Mouse (Mus musculus) bone marrow macrophage, adult 2 months (primary cell): ENCODE results near the gene Nell1. TPM values are rescaled to one million over a fixed set of nuclear protein-coding genes. Genes with fewer than 3 reads are reported as not detected.

Experiments
- H3K27ac ChIP-seq: 2 replicates; pipeline ENCODE4 v1.5.1; 2012; ENCODE audit warnings: low read depth, low read length; ENCODE audit not compliant: insufficient read depth
- H3K4me1 ChIP-seq: 2 replicates; pipeline ENCODE4 v1.6.1; 2012; ENCODE audit warnings: low read length; ENCODE audit not compliant: control insufficient read depth, insufficient read depth
- H3K4me3 ChIP-seq: 2 replicates; pipeline ENCODE4 v1.5.1; 2012; ENCODE audit warnings: mild to moderate bottlenecking, low read length, moderate library complexity; ENCODE audit not compliant: insufficient read depth
- CTCF ChIP-seq: IDR thresholded peaks from 2 replicates; pipeline ENCODE4 v1.5.1; 2012; ENCODE audit warnings: low read depth, mild to moderate bottlenecking, low read length, moderate library complexity
- POLR2A ChIP-seq: IDR thresholded peaks from 2 replicates; pipeline ENCODE4 v1.6.1; 2012; ENCODE audit warnings: mild to moderate bottlenecking, low read depth, low read length, borderline replicate concordance
- polyA plus RNA-seq: library from polyadenylated mRNA; stranded (reverse); fragments of >200 nt; gene quantifications from 2 replicates; pipeline ENCODE4 v1.2.4, GENCODE M21; 2012; ENCODE audit not compliant: missing spikeins, insufficient read depth, insufficient read length

Gene Nell1
- polyA plus RNA-seq, 1 experiment, result not detected

GRCm38 (mm10) chr7:50419976-50420375 lies 445.3 kb downstream of the Nell1 start:
- Histone ChIP-seq H3K4me3 (no peak overlapping the region), H3K27ac (no peak overlapping the region), H3K4me1 (no peaks in the 10 kb centered on the region)
- TF ChIP-seq CTCF (no peak), POLR2A (no peak)

GRCm38 (mm10) chr7:50422422-50423195 lies 447.9 kb downstream of the Nell1 start:
- Histone ChIP-seq H3K27ac (no peak overlapping the region), H3K4me1 (no peaks in the 10 kb centered on the region), H3K4me3 (no peak overlapping the region)
- TF ChIP-seq POLR2A, result no peak
- no peak for TF ChIP-seq CTCF

DNA sequence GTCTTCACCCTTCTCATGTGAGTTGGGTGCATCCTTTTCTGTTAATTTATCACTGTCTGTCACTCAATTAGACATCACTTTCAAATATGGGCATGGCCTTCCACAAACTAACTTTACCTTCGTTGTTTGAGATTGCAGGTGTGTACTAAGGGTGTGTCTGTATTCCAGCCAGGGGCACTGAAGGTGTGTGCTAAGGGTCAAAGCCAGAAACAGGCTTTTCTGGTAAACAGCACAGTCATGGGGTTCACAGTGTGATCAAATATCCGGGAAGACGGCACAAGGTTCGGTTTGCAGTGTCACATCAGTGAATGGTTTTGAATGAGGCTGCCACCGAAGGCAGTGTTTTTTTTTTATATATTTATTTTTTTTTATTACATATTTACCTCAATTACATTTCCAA lies 455.1 kb downstream of the Nell1 start:
- Histone ChIP-seq H3K4me1 (no peaks in the 10 kb centered on the region), H3K4me3 (no peak overlapping the region), H3K27ac (no peak overlapping the region)
- TF ChIP-seq POLR2A (no peak), CTCF (no peak)

GRCm38 (mm10) chr7:50441237-50441636 lies 466.6 kb downstream of the Nell1 start:
- no peaks in the 10 kb centered on the region for H3K4me1 ChIP-seq
- TF ChIP-seq POLR2A, result no peak
- no peak for TF ChIP-seq CTCF
- no peak overlapping the region for H3K4me3 ChIP-seq
- H3K27ac ChIP-seq, result no peak overlapping the region

GRCm38 (mm10) chr7:50447316-50447715 lies 472.7 kb downstream of the Nell1 start:
- Histone ChIP-seq H3K27ac (no peak overlapping the region), H3K4me1 (no peaks in the 10 kb centered on the region), H3K4me3 (no peak overlapping the region)
- TF ChIP-seq CTCF (no peak), POLR2A (no peak)

DNA sequence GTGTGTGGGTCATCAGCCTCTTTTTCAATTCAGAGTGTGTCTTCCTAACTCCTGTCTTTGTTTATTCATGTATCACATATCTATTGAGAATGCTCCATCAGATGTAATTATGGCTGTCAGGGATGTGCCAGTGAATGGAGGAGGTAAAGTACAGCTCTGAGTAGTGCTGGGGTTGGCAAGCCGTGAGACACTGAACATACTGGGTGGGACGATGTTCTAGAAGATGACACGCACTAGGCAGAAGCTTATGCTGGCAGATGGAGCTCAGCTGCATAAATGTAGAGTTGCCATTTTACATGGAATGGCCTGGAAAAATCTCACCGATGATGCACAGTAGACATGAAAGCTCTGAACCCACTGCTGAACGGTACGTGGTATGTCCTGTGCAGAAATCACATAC lies 493.1 kb downstream of the Nell1 start:
- no peak overlapping the region for H3K4me3 ChIP-seq
- TF ChIP-seq CTCF, result no peak
- no peak for TF ChIP-seq POLR2A
- H3K4me1 ChIP-seq, result no peaks in the 10 kb centered on the region
- H3K27ac ChIP-seq, result no peak overlapping the region

GRCm38 (mm10) chr7:50470555-50470954 lies 495.9 kb downstream of the Nell1 start:
- Histone ChIP-seq H3K27ac (no peak overlapping the region), H3K4me1 (no peaks in the 10 kb centered on the region), H3K4me3 (no peak overlapping the region)
- no peak for TF ChIP-seq CTCF
- no peak for TF ChIP-seq POLR2A

DNA sequence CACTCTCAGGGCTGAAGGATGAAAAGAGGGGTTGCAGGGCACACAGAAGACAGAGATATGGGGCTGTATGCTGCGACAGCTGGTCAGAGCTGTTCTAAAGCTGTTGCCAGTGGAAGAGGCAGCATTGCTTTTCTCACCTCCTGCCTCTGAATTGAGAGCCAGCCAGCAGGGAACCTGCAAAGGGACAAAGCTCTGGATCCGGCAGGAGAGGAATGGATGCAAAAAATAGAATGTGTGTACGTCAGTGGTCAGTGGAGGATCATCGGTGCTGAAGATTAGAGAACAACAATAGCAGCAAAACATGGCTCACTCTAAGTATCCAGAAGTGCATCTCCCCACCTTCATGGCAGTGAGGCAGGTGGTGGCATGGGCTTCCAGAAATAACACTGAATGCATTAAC lies 507.3 kb downstream of the Nell1 start:
- TF ChIP-seq CTCF, result no peak
- no peak for TF ChIP-seq POLR2A
- H3K4me3 ChIP-seq, result no peak overlapping the region
- no peak overlapping the region for H3K27ac ChIP-seq
- H3K4me1 ChIP-seq, result no peaks in the 10 kb centered on the region

DNA sequence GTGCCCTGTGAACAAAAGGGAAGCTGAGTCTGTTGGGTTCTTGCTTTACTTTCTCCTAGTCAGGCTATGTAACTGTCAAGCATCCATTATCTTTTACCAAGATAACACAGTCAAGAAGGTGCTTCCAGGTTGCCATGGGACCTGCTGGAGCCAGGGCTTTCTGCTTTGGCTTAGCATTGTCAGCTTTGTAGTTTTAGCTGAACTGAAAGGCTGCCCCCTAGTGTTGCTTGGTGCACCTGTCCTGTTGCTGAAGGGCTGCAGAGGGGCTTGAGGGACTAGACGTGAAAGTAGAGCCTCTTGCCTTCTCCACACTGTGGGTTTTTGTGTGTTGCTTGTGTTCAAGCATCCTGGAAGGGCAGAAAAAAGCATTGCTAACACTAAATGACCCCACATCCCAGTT lies 510.6 kb downstream of the Nell1 start:
- Histone ChIP-seq H3K4me1 (no peaks in the 10 kb centered on the region), H3K27ac (no peak overlapping the region), H3K4me3 (no peak overlapping the region)
- TF ChIP-seq CTCF (no peak), POLR2A (no peak)

- Histone ChIP-seq H3K4me3 (no peak overlapping the region), H3K27ac (no peak overlapping the region), H3K4me1 (no peaks in the 10 kb centered on the region)
- TF ChIP-seq POLR2A, result no peak
- no peak for TF ChIP-seq CTCF
Measured at GRCm38 (mm10) chr7:50486884-50487420, 512.3 kb downstream of the Nell1 start.
